Mouse (Mus musculus): ENCODE results near the gene Kdsr.

GRCm38 (mm10) chr1:106764846-106765245, 5.3 kb upstream of the Kdsr start:
- TF ChIP-seq ZMIZ1 (IDR thresholded peaks at IDR 0.05; ENCODE audit: low read depth, low read length) (no peak), TAL1 (IDR thresholded peaks at IDR 0.05; ENCODE audit: low read length) (no peak), ZKSCAN1 (IDR thresholded peaks at IDR 0.05; ENCODE audit: low read depth, low read length) (no peak), CTCF (IDR thresholded peaks at IDR 0.05 in 2 of 3, conservative IDR thresholded peaks at IDR 0.05 in 1 of 3; ENCODE audit: control insufficient read depth in 1 of 3, insufficient read depth in 1 of 3, low read depth in 2 of 3, low read length in 3 of 3, poor library complexity in 1 of 3, severe bottlenecking in 1 of 3) (no peak), SIN3A (IDR thresholded peaks at IDR 0.05; ENCODE audit: low read length) (no peak)

All from MEL (cell line).